Mouse (Mus musculus) thymus, postnatal 14 days (tissue): ENCODE measurements at regions not wholly inside any gene's neighbourhood (a gene's known extent, or its start where the extent isn't known, plus 50 kb on each side); places are given as distances from the start of the nearest gene placed in this dataset.

Experiments
- DNase-seq: peaks from one replicate; pipeline ENCODE4 v3.0.0; 2021

DNA sequence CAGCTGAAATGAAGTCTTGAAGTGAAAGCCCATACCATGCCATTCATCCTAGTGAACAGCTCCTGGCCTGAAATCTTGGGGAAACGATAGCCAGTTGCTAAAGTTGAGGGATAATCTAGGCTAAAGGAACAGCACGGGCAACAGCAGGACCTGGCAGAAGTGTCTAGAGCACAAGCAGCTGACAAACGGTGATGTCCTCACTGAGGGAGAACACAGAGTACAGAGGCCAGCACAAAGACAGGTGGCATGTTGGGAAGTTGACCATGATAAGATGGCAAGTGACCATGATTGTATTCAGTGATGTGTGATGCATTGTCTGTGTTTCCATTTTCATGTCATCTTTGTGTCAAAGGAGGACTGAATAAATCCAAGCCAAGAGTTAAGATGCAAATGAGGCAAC is 212.4 kb upstream of the Ntm start:
- DNase-seq, result no peak

GRCm38 (mm10) chr9:30183409-30183808 is 220.5 kb upstream of the Ntm start:
- no peak for DNase-seq

GRCm38 (mm10) chr9:30184996-30185763 is 222.2 kb upstream of the Ntm start:
- DNase-seq, result no peak

DNA sequence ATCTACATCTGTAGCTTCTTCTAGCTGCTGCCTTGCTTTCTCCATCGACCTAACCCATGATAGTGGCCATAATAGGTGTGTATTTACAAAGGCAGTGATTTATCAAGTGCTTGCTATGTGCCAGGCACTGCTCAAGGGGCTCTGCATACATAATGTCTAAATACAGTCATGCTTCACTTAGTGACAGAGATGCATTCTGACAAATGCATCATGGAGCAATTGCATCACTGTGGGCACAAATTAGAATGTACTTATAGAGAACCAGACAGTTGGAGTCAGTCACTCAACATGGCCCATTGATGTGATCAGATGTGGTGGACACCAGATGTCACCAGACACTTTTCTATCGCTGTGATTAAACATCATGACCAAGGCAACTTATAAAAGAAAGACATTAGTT is 223.3 kb upstream of the Ntm start:
- DNase-seq, result no peak

- no peak for DNase-seq
These were observed 227.1 kb upstream of the Ntm start for GRCm38 (mm10) chr9:30190078-30190477.

- no peak for DNase-seq
These were observed 228.2 kb upstream of the Ntm start for GRCm38 (mm10) chr9:30191119-30191518.

DNA sequence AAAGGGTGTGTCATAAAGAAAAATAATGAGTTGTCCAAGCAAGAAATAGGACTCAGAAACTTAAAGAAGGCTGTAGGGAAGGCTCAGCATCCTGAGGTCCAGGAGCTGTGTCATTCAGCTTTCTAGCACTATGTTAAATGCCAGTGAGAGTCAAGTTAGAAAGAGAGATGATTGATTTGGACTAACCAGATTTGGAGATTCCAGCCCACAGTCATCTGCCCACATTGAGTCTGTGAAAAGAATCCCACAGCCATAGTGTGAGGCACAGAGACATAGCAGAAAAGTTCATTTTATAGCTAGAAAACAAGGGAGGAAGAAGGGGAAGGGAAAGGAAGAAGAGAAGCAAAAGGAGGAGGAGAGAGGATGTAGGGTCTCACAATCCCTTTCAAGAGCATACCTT is 229.0 kb upstream of the Ntm start:
- no peak for DNase-seq

GRCm38 (mm10) chr9:30194866-30195265 is 231.9 kb upstream of the Ntm start:
- no peak for DNase-seq

DNA sequence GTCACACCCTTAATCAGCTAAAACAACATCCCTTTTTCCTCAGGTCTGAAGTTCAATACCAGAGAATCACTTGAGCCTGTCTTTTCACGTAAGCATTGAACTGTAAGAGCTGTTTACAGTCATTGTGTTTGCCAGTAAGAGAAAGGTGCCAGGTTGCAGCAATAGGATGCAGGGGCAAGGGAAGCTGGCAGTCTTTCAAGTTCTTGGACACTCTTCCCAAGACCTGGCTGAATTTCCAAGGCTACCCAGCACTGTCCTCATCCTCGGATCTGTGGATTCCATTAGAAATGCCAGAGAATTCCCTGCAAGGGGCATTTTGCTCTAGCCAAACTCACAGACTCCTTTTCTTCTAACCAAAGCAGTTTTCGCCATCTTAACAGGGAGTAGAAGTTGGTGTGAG is 224.5 kb upstream of the Snx19 start:
- no peak for DNase-seq

DNA sequence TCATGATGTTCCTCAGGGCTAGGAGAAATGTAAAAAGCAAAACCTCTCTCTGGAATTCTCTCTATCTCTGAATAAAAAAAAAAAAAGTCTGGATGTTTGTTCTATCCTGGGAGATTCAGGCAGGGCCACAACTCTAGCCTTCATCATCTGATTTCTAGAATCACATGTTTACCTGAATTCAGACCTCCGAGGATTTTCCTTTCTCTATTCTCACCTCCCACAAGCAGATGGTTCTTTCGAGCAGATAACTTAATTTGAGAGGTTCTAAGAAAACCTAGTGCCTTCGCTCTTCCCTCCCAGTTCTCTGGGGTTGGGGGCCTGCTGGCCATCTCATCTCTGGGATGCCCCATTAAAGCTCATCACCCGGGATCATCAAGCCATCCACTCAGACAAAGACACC is 219.3 kb upstream of the Snx19 start:
- no peak for DNase-seq

DNA sequence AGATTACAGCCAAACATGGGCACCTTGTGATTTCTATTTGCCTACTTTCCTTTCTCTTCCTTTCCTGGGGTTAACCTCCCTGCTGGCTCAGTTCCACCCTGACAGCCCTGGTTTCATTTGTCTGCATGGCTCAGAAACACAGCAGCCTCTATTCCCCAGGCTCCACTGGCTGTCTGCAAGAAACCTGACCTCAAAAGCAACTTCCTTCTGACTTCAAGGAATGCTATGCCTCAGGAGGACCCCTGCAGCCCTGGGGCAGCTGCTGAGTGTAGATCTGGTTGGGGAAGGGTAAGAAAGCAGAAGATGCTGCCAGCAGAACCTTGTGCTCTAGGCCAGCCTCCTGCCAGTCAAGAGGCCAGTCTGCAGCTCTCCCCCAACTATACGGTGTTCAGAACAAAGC is 217.1 kb upstream of the Snx19 start:
- DNase-seq, result no peak

- no peak for DNase-seq
These were observed 214.3 kb upstream of the Snx19 start for GRCm38 (mm10) chr9:30212471-30213075.

- no peak for DNase-seq
These were observed 192.3 kb upstream of the Snx19 start for GRCm38 (mm10) chr9:30234501-30235163.

- no peak for DNase-seq
These were observed 191.1 kb upstream of the Snx19 start for GRCm38 (mm10) chr9:30235791-30236190.

DNA sequence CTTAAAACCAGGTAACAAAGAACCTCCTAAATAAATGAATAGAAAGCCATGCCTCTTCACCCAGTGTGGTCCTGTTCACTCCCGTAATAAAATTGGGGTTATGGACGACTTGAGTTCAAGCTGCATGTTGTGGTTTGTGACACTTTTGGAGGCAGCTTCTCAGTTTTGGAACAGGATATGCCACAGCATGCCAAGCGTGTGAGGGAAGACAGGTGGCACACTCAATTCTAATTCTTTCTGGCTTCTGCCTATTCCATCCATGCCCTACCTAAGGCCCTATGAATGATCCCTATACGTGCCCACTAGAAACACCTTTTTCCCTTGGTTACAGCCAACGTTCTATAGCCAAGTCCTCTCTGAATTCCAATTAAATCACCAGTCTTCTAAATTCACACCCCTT is 184.8 kb upstream of the Snx19 start:
- no peak for DNase-seq

GRCm38 (mm10) chr9:30264533-30265168 is 162.3 kb upstream of the Snx19 start:
- DNase-seq, result peak; percentile 11

DNA sequence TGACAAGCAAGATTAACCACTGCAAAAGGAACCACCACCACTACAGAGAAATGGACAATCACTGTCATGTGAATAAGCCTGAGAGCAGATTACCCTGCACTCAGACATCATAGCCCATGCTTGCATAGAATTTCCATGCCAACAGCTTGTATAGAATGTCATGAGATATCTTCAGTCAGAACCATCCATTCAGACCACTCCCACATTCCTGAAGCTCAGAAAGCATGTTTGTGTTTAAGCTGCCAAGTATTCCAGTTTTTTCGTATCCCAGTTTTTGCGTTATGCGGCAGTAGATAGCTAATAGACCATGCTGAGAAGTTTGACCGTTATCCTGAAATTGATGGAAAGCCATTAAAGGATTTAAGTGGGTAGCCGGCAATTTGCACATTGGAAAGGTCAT is 155.8 kb upstream of the Snx19 start:
- no peak for DNase-seq

DNA sequence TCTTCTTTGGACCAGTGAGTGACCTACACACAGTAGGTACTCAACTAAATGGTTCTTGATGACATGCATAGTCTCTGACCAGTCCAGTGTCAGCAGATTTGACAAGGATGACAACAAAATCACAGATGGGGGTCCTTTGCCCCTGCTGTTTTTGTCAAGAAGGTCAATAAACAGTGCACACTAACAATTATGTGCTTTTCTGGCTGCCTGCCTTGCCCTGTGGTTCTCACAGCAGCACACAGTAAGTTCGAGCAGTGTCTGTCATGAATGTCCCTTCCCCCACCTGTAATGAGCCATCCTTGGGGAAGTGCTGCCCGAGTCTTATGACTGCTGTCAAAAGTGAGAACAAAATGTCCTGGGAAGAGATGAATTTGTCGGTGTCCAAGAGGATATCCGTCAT is 153.1 kb upstream of the Snx19 start:
- no peak for DNase-seq

DNA sequence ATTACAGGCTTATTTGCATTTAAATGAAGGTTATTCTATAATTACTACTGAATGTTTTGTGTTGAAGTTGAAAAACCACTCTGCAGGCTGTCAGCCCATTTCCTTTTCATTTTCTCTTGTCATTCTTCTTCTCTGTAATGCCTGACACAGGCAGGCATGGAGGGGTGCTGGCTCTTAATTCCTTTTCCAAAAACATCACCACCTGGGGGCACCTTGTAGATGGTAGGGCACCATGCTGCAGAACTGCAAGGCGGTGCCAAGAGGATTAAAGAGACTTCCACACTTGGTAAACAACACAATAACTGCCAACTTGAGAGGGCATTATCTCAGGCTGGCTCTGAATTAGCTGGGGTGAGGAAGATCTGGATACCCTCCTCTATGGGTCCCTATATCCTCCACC is 148.7 kb upstream of the Snx19 start:
- DNase-seq, result no peak

DNA sequence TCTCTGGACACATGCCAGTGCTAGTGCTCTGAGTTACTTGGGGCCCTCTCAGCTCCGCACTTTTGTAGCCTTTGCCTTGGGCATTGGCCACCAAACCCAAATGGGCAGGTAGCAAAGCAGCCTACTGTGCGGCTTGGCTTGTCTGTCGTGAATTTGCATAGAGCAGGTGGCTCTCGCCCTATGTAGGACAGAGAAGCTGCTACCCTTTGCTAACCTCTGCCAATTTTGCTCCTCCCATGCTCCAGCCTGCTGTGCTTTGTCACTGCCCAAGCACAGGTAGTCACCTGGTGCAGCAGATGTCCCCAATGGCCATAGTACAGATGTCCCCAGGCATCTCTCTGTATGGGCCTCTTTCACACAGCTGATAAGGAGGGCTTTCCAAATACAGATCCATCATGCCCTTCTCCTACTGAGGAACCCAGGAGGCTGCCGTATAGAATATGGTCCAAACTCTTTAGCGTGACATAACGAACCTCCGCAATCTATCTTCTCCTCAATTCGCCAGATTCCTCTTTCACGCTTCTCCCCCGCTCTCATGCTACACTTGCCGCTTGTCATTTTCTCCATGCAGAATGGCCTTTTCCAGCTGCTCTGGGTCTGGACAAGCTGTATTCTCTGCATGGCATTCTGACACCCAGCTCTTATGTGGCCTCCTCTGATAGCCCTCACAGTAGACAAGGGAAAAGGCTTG is 143.7 kb upstream of the Snx19 start:
- DNase-seq, result no peak

DNA sequence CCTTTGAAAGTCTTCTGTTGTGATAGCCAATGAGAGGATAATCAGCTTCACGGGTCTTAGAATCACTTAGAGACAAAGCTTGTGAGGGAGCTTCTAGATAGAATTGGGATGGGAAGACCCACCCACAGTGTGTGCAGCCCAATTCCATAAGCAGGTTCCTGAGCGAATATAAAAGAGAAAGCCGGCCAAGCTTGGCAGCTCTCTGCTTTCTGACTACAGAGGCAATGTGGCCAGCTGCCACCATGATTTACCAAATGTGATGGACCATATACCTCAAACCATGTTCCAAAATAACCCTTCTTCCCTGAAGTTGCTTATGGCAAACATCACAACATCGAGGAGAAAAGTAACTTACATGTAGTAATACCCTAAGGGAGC is 143.1 kb upstream of the Snx19 start:
- no peak for DNase-seq

DNA sequence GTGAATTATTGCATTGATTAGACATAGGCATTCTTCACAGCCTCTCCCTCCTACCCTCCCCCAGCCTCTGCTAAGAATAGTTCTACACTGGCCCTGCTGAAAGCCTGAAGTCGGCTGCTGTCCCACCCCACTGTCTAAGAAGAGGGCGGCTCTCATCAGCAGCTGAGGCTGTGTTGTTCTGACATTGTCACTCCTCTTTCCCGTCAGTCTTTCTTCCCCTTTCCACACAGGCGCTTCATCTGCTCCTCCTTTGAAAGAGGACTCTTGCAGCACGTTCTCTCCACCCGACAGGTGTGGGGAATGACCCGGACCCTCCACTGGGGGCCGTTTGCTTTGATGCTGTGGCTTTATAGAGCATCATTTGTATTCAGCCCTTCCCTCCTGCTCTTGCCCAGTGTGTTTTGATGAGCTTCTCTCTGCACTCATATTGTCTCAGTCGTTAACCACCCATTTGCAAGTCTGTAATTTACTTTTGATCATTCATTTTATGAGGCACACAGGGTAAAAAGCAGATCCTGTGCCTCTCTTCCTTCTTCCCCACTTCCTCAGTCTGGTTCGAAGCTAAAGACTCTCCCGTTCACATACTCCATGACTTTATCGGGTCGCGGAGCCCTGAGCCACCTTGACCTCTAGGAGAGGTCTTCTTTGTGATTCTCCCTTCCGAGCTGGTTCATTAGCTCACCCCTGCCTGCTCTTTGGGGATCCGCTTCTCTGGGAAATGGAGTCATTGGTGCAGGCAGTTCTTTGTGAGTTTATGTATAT is 142.2 kb upstream of the Snx19 start:
- DNase-seq, result no peak

- no peak for DNase-seq
These were observed 141.6 kb upstream of the Snx19 start for GRCm38 (mm10) chr9:30285324-30285599.
